Mouse (Mus musculus): Measurements from ENCODE around the gene Mchr1.

- no peak for TF ChIP-seq CTCF (IDR thresholded peaks at IDR 0.05; ENCODE audit: borderline replicate concordance, extremely low read depth, insufficient read depth, insufficient read length)
- TF ChIP-seq POLR2A (IDR thresholded peaks at IDR 0.05; ENCODE audit: borderline replicate concordance, extremely low read depth, insufficient read depth, insufficient read length, poor library complexity, severe bottlenecking) = no peak
These were observed 16.2 kb upstream of the Mchr1 start for GRCm38 (mm10) chr15:81219054-81219453.

Measured in brain, embryonic 14.5 days (tissue).